Mouse (Mus musculus) testis, adult 2 months (tissue): Measurements from ENCODE around the gene Gimap1.

Source experiments
- CTCF ChIP-seq: fragments of 200-500 bp; IDR thresholded peaks from 2 replicates; pipeline ENCODE4 v1.5.1; 2012; ENCODE audit warnings: low read depth, mild to moderate bottlenecking, inconsistent platforms, low read length, moderate library complexity; ENCODE audit not compliant: control insufficient read depth, insufficient read depth, insufficient replicate concordance
- POLR2A ChIP-seq: fragments of 200-500 bp; IDR thresholded peaks from 2 replicates; pipeline ENCODE4 v1.6.1; 2012; ENCODE audit warnings: low read depth, mild to moderate bottlenecking, inconsistent platforms, low read length, moderate library complexity; ENCODE audit not compliant: control insufficient read depth

DNA sequence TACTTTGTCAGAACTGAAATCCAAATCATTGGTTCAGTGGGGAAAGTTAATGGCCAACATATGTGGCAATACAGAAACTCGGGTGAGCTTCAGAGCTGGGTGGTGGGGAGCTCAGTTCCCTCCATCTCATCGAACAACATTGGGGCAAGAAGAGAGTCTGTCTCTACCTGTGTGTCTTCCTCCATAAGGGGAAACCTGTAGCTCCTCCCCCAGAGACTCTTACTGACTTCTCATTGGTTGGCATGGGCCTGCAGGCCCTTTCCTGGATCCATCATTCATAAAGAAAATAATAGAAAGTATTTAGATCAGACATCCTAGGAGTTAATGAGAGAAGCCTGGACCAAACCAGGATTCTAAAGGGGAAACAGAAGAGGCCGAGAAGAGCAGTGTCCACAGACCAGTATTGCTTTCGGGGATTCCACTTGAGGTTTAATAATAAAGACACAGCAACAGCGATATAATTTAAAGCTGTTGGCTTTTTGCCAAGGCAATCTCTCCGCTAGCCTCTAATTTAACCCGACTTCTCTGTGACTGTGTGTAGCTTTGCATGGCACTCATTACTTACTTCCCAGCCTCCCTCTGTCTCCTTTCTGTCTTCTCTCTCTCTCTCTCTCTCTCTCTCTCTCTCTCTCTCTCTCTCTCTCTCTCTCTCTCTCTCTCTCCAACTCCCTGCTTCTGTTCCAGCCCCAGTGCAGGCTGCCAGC is 24.9 kb downstream of the Gimap1 start:
- TF ChIP-seq CTCF: no peak
- TF ChIP-seq POLR2A: no peak
